Mouse (Mus musculus) left cerebral cortex, adult 8-10 months (tissue): ENCODE data around the gene Ceacam16. TPM values are rescaled to one million over a fixed set of nuclear protein-coding genes. Genes with fewer than 3 reads are reported as not detected.

Experiments
- DNase-seq, 2 experiments: peaks; one replicate each; pipeline ENCODE4 v3.0.0; 2022; ENCODE audit warnings: low spot score in 2 of 2
- total RNA-seq, 4 experiments: library from RNA; stranded (reverse); gene quantifications; 2 replicates each; pipeline ENCODE4 v1.2.4; 2022

The Ceacam16 gene
- total RNA-seq, 4 experiments from 2014 or later: not detected

DNA sequence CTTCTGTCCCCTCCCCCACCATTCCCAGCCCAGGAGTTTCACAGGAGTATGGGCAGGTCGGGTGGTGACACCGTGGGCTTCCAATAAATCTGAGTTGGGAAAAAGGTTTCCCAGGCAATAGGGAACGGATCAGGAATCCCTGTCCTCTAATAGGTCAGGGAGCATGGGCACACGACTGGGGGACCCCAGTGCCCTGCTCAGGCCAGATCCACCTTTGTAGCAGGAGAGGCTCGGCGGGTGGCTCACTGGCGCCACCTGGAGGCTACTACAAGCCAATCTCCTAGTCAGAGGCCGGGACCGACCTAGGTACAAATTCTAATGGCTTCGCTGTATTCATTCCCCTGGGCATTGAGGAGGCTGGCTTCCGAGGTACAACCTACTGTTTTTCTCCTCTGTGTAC lies 17.5 kb downstream of the Ceacam16 start:
- peak in 1 of 2 experiments; percentile 34 for DNase-seq

DNA sequence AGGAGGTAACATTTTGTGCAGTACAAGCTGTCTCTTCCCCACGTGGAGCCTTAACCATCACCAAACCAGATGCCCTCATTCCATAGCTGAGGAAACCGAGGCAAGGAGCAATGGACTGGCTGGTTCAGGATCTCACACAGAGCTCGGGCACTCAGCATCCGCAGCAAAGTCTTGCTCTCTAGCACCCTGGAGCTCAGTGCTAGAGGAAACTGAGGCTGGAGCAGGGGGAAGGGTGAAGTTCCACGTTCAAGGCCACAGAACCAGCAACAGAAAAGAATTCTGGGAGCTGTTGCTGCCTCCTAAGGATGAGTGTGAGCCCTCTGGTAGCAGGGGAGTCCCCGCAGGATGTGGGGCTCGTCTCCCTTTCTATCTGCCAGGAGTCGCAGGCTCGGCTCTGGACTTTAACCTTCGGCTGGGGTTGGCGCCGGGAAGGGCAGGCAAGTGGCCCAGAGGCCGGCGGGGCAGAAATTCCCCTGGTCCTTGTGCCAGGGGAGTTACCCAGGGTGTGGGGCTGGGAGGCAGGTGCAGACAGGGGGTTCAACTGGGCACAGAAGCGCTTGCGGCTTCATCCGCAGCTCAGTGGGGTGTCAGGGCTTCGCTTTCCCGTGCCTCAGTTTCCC lies 18.1 kb downstream of the Ceacam16 start:
- DNase-seq: no peak

DNA sequence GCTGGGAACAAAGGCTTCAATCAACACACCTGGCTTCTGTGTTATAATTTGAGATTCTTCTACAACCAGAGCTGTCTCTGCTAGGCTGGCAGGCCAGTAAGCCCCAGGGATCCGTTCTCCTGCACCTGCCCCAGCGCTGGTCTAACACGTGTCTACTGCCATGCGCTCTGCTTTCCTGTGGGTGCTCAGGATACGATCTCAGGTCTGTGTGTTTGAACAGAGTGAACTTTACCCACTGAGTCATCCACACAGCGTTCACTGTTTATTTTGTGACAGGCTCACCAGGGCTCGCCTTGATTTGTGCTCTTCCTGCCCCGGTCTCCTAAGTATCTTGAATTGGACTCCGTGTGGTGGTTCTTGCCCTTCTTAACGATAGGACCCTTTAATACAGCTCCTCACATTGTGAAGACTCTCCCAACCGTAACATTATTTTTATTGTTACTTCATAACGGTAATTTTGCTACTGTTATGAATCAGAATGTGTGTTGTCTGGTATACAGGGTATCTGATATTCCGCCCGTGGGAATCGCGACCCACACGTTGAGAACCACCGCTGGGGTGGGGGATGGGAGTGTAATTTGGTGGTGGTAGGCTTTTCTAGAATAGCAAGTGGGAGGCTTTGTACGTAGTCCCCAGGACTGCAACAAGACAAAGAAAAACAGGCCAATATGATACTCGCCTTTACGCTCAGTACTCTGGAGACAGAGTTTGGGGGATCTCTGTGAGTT lies 19.2 kb downstream of the Ceacam16 start:
- no peak for DNase-seq

DNA sequence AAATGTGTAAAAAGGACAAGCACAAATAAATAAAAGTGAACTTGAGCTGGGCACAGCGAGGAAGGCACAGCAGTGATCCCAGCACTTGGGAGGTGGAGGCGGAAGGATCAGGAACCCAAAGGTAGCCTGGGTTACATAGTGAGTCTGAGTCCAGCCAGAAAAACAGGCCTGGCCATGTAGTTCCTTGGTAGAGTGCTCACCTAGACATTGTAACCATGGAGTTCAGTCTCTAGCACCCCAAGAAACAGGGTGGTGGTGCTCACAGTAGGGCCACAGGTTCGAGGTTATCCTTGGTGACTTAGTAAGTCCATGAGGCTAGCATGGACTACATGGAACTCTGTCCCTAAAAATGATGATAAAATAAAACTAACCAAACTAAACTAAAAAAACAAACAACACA lies 20.2 kb downstream of the Ceacam16 start:
- no peak for DNase-seq

DNA sequence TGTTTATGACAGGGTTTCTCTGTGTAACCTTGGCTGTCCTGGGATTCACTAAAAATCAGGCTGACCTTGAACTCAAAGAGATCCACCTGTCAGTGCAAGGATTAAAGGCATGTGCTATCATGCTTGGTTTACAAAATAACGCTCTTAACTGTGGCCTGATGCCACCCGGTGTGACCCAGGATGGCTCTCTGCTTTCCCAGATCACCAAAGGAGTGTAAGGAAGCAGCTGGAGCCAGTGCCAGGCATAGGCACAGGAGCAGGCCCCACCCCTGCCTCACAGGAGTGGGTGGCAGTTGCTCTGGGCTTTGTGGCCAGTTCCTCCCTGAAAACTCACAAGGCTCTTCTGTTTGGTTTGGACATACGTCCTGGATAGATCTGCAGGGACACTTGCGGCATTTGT lies 20.7 kb downstream of the Ceacam16 start:
- no peak for DNase-seq

DNA sequence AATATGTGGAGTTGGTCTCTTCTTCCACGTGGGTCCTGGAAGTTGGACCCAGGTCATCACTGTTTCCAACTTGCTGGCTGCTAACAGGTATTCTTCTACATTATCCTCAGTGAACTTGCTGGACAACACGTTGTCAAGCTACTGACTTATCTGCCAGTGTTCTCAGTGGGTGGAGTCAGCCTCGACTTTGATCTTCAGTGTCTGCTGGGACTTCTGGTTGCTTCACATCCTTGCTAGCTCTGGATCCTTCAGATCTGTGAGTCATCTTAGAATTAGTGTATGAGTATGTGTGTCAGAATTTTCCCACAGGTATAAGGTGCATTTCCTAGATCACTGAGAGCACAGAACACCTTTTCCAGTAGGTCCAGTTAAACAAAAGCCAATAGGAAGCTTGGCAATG lies 24.3 kb downstream of the Ceacam16 start:
- DNase-seq: no peak

DNA sequence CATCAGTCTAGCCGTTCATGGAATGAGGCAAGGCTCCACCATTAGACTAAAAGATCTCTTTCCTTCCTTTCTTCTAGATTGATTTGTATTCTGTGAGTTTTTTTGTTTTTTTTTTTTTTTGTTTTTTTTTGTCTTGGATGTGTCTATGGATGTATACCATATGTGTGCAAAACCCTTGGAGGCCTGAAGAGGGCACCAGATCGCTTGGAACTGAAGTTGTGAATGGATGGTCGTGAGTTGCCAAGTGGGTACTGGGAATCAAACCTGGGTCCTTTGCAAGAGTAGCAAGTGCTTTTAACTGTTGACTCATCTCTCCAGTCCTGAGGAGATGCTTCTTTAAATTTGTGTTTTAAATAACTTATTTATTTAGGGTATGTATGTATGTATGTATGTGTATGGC lies 27.0 kb downstream of the Ceacam16 start:
- no peak for DNase-seq

DNA sequence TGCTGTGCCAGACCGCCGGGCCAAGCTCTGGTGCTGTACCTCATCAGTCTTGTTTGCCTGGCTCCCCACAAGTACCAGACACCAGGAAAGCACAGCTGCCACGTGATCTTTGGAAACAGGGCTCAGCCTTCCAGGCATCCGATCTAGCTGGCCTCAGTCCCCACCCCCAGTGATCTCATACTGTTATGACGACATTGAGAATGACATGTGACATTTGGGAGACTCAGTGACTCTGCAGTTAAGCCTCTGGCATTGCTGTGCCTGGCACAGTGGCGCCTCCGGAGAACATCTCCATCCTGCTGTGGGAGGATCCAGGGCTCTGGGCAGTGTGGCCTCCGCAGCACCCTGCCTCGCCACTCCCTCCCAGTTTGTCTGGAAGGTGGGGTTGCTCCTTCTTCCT lies 29.3 kb downstream of the Ceacam16 start:
- DNase-seq: no peak

DNA sequence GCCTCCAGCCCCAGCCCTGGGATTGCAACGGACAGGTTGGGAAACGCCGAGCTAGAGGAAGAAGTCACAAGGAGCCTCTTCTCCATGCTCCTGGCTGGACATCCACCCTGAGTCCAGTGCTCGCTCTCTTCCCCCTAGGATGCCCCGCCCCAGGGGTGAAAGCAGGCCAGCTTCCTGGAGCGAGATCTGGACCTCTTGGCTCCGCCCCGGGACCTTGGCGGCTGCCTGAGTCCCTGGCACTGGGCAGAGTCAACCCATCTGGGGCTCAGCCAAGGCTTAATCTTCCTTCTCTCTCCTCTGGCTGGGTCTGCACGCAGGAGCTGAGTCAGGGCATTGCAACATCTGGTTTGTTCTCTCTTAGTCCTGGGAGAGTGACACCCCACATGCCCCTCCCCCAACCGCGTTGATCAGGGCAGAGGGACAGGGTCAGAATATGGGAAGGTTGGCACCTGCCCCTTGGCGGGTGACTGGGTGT lies 30.4 kb downstream of the Ceacam16 start:
- no peak for DNase-seq

DNA sequence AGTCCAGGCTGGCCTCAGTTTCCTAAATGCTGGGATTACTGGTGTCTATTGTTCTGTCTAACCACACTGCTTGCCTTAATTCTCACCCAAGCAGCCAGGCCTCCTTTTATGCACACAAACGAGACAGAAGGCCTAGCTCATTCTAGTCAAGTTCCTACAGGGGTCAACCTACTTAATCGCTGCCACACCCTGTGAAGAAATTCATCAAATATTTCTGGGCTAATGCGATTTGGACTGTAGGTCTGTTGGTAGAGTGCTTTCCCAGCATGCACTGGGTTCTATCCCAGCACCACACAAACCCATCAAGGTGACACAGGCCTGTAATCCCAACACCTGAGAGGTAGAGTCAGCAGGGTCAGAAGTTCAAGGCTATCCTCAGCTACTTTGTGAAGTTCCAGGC lies 31.4 kb downstream of the Ceacam16 start:
- no peak for DNase-seq

DNA sequence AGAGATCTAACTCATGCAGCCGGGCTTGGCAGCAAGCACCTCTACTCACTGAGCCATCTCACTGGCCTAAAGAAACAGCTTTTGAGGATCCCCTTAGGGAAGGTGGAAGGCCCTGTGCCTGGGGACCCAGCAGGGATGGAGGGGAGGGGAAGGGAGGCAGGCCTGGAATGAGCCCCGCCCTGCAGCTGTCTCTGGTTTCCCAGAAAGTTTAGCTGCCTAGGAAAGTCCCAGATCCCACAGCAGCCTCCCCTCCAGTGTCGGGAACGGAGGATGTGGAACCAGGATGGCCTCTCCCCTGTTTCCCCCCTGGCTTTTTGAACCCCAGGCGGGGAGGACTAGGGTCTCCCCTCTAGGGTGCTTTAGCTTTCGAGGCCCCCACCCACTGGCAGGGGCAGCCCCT lies 34.3 kb downstream of the Ceacam16 start:
- DNase-seq: no peak

DNA sequence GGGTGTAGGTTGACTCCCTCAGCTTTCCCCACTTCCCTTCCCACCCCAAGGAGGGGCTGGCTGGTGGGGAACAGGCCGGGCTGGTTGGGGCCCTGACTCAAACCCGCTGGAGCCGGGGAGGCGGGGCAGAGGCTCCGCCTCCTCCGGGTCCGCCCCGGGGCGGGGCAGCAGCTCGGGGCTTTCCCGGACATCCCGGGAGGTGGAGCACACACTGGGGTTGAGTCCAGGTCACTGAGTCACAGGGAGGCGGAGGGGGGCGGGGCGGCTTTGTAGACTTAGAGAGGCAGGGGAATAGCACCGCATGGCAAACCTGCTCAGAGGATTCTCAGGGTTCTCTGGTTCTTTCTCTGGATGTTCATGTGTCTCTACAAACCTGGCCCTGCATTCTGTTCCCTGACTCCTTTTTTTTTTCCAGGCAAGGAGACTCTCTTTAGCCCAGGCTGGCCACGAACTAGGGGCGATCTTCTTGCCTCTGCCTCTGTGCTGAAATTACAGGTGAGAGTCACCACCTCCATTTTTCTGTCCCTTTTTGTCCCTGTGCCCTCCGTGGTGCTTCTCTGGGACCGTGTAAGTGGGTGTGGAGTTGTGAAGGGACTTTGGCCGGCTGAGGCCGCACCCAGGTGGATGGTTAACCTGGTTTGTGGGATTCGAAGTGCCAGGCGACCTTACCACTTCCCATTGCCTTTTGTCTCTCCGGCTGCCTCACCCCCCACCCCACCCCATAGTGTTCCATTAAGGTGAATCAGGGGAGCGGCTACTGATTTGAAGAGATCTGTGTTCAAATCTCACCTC lies 36.7 kb downstream of the Ceacam16 start:
- peak in 1 of 2 experiments; percentile 28 for DNase-seq

DNA sequence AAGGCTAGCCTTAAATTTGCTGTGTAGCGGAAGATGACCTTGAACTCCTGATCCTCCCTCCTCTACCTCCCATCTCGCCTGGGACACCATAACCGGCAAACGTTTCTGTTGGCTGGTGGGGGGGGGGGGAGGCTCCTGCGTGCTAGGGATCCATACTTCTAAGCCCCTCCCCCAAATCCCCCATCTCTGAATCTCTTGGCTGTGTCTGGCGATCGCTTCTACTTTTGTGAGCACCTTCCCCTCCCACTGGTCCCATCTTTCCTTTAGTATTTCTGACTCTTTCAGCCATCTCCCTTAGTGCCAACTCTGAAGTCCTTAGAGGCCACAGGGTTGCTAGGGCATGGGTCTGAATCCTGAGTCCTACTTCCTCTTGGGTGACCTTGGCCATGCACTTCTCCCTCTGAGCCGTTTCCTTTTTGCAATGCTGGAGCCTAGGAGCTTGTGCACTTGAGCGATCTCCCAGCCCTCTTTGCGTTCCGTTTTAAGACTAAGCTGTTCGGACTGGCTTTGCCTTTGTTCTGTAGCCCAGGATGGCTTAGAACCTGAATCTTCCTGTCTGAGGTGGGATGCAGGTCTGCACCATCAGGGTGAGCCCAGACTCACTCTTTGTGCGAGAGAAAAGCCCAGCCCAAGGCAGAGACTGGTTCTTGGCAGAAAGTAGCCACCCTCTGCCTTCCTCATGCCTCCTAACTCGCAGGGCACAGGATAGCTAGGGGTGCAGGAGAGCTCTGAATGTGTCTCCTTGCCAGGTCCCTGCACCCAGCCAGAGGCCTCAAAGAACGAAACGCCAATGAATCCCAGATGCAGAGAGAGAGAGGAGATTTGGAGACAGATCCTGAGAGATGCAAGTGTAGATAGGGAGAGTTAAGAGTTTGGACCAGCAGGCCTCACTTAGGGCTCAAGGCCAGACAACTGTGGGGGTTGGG lies 37.6 kb downstream of the Ceacam16 start:
- no peak for DNase-seq

DNA sequence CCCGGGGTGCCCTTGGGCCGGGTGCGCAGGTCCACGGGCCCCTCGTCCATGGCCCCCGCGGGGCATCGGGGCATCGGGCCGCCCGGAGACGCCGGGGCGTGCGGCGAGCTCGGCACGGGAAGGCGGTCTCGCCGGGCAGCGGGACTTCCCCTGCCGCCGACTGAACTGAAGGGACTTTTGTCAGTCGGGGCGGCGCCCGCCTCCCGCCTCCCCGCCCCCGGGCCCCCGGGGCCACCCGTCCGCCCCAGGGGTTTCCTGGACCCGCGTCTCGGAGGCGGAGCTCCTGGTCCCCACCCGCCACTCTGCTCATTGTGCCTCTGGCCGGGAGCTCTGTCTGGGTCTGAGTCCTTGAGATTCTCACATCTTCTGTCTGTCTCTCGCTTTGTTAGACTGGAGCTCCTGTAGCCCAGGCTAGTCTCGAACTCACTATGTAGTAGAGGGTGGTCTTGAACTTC lies 38.5 kb downstream of the Ceacam16 start, which contains the start of gene Bcl3:
Gene Bcl3, minus strand, starts transcription at position 167 of the 455 bp plus-strand sequence.
- DNase-seq: no peak

DNA sequence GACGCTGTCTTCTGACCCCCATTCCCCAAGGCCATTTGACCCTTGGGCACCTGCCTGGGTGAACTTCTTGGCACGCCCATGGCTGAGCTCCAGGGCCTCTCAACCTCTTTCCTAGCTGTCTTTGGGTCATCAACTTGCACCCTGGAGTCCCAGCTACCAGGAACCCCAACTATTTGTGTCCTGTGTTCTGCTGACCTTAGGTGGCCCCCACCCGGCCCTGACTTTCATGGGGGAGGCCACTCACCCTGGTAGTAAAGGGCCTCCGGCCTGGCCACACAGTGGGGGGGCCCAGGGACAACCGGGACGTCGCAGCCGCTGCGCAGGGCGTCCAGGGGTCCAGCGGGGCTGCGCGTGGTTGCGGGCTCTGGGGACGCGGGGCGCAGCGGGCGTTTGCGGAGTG lies 38.9 kb downstream of the Ceacam16 start:
- DNase-seq: no peak

DNA sequence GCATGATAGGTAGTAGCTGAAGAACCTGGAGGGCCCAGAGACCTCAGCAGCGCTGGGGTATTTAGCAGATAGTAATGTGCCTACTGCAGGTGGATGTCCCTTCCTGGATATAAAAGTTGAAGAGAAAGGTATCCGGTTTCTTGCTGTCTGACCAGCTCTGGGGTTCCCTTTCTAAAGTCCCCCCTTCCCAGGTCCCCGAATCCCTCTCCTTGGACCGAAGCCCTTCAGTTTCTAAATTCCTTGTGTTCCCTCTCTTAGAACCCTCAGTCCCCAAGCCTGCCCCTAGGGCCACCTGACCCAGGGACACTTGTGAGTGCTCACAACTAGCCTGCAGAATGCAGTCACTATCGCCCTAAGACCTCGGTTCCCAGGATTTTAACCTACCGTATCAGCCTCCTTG lies 39.5 kb downstream of the Ceacam16 start:
- DNase-seq: no peak

DNA sequence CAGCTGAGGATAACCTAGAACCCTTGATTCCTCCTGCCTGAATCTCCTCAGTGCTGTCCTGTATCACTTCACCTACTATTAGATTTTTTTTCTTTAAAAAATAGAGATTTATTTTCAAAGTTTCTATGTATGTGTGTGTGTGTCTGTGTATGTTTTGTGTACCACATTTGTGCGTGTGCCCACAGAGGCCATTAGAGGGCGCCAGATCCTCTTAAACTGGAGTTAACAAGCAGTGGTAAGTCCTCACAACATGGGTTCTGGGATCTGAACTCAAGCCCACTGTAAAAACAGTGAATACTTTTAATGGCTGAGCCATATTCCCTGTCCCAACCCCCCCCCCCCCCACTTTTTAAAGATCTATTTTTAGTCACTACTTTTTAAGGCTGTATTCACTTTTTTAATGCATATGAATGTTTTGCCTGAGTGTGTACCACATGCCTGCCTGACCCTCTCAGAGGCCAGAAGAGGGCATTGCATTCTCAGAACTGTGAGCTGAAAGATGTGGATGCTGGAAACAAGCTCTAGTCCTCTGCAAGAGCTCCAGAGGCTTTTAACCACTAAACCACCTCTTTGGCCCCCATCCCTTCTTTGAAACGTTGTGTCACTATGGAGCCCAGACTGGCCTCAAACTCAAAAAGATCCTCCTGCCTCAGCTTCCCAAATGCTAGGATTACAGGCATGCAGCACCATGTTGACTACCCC lies 40.6 kb downstream of the Ceacam16 start:
- no peak for DNase-seq

DNA sequence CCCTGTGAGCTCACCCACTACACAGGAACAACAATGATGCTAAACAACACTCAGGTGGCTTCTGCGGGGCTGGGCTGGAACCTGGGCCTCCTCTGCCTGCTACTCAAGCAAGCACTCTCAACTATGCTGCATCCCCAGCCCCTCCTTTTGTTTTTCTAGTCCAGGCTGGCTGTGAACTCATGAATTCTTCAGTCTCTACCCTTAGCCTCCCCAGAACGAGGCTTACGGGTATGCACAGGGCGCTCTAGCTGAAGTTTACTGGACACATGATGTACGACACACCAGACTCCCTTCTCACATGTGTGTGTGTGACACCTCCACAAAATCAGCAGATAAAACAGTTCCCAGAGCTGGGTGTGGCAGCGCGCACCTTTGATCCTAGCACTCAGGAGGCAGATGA lies 42.2 kb downstream of the Ceacam16 start:
- DNase-seq: no peak

DNA sequence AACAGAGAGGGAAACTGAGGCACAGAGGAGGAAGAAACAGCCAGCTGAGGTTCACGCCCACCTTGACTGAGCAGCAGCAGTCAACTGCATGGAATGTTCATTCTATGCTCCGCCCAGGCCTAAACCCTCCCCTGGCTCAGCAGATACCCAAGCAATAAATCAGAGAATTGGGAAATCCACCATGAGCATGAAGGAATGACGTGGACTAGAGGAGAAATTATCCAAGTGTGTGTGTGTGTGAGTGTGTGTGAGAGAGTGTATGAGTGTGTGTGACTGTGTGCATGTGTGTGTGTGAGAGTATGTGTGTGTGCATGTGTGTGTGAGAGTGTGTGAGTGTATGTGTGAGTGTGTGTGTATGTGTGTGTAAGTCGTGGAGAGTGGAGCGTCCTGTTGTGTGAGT lies 42.7 kb downstream of the Ceacam16 start:
- DNase-seq: no peak

DNA sequence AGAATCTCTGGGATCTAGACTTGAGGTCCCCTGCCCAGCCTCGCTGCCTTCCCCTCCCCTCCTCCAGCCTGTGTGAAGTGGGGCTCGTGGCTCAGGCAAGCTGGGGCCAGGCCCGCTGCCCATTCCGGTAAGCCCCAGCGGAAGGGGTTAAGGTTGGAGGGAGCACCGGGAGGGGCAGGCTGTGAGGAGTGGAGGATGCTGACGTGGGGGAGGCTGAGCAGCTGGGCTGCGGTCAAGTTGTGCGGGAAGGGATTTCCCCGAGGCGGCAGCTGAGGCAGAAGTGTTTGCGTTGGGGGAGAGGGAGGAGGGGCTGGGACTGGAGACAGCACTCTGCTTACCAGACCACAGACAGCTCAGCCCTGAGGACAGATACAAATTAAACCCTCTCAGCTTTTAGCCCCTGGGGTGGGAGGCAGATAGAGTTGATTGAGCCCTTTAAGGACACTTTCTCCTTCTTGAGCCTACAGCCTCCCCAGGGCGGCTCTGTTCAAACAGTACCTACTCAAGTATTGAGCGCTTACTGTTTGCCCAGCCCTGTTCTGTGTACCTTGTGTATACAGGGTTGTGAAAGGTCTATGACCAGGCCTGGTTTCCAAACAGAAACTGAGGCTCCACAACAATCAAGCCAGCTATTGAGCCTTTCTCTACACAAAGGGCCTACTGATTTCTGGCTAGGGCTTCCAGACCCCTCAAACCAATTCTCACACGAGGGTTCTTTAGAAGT lies 43.6 kb downstream of the Ceacam16 start:
- DNase-seq: peak in 1 of 2 experiments; percentile 22
